Mouse (Mus musculus): ENCODE data around the gene Ksr1. TPM values are rescaled to one million over a fixed set of nuclear protein-coding genes. Genes with fewer than 3 reads are reported as not detected.

Ksr1 gene
- polyA plus RNA-seq, 1 experiment, result 4.8 TPM

DNA sequence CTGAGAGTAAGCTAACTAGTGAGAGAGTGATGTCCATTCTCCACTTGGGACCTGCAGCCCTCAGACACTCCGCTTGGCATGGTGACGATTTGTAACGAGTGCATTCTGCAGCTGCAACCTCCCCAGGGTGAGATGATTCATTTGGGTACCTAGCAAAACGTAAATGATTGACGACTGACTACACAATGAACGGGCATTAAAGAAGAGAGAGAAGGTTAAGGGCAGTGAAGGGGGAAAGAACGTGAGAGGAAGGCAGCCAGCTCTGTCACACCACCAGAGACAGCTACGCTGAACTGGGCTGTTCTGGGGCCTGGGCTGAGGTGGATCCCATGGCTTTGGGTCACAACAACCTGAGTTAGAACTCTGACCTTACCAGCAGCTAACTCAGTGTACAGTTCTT, 81.9 kb downstream of the Ksr1 start:
- Histone ChIP-seq H3K79me2 (ENCODE audit: control insufficient read depth, insufficient read depth) (no peaks in the 10 kb centered on the region), H3K79me3 (ENCODE audit: low read depth) (no peaks in the 10 kb centered on the region), H3K36me3 (ENCODE audit: control insufficient read depth, insufficient read depth) (peaks cover 3% of the 10 kb centered on the region), H3K27me3 (ENCODE audit: control insufficient read depth, insufficient read depth, insufficient read length) (no peaks in the 10 kb centered on the region), H3ac (ENCODE audit: control insufficient read depth, insufficient read length, low read depth) (no peak overlapping the region), H3K4me3 (ENCODE audit: insufficient read depth, poor library complexity, severe bottlenecking) (no peak overlapping the region)
- TF ChIP-seq CTCF (IDR thresholded peaks at IDR 0.05; ENCODE audit: control insufficient read depth, insufficient read depth, insufficient read length), result no peak
- TF ChIP-seq MYOD1 (IDR thresholded peaks at IDR 0.05; ENCODE audit: control insufficient read depth, insufficient read length, low read depth), result no peak
- no peak for TF ChIP-seq CEBPB (IDR thresholded peaks at IDR 0.05; ENCODE audit: low read depth)
- no peak for TF ChIP-seq MAX (IDR thresholded peaks at IDR 0.05)
- TF ChIP-seq MYOG (IDR thresholded peaks at IDR 0.05; ENCODE audit: control insufficient read depth, extremely low read depth, insufficient read length), result no peak
- TF ChIP-seq USF1 (IDR thresholded peaks at IDR 0.05; ENCODE audit: low read depth), result no peak

DNA sequence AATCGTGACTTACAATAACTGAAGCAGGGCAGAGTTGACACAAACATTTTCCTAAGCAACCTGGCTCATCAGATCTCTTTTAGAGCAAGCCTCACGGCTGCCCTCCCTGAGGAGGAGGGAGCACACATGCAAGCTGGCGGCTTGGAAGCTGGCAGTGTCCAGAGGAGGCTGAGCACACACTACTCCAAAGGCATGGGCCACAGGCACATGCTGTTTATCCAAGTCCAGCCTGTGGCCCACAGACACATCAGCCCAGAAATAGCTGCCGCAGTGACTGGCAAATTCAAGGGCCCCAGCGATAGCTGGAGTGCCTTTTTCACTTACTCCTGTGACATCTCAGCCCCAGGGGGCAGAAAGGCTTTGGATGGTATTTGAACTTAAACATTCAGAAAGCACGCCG, 82.6 kb downstream of the Ksr1 start:
- no peak overlapping the region for H3ac ChIP-seq (ENCODE audit: control insufficient read depth, insufficient read length, low read depth)
- H3K4me3 ChIP-seq (ENCODE audit: insufficient read depth, poor library complexity, severe bottlenecking), result no peak overlapping the region
- H3K79me3 ChIP-seq (ENCODE audit: low read depth), result no peaks in the 10 kb centered on the region
- no peaks in the 10 kb centered on the region for H3K79me2 ChIP-seq (ENCODE audit: control insufficient read depth, insufficient read depth)
- no peaks in the 10 kb centered on the region for H3K27me3 ChIP-seq (ENCODE audit: control insufficient read depth, insufficient read depth, insufficient read length)
- peaks cover 3% of the 10 kb centered on the region for H3K36me3 ChIP-seq (ENCODE audit: control insufficient read depth, insufficient read depth)
- TF ChIP-seq CEBPB (IDR thresholded peaks at IDR 0.05; ENCODE audit: low read depth) (no peak), CTCF (IDR thresholded peaks at IDR 0.05; ENCODE audit: control insufficient read depth, insufficient read depth, insufficient read length) (no peak), MYOG (IDR thresholded peaks at IDR 0.05; ENCODE audit: control insufficient read depth, extremely low read depth, insufficient read length) (no peak), MYOD1 (IDR thresholded peaks at IDR 0.05; ENCODE audit: control insufficient read depth, insufficient read length, low read depth) (no peak), USF1 (IDR thresholded peaks at IDR 0.05; ENCODE audit: low read depth) (no peak), MAX (IDR thresholded peaks at IDR 0.05) (no peak), FOSL1 (IDR thresholded peaks at IDR 0.05; ENCODE audit: insufficient read depth, low read length, poor library complexity, severe bottlenecking) (no peak)

DNA sequence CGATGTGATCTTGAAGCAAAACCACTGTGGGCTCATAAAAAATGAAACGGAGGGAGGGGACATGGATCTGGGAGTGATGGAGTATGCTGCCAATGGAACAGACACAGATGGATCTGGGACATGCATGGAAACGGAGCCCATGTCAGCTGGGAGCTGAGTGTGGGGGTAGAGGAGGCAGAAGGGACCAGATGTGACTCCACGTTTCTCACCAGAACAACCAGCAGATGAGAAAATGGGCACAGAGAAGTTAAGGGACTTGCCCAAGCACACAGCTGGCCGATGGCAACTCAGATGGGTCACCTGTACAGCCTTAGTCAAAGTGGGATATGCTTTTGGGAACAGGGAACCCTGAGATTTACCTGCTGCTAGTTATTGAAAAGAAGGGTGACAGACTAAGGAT, 83.3 kb downstream of the Ksr1 start:
- TF ChIP-seq FOSL1 (IDR thresholded peaks at IDR 0.05; ENCODE audit: insufficient read depth, low read length, poor library complexity, severe bottlenecking), result no peak
- no peak for TF ChIP-seq MYOG (IDR thresholded peaks at IDR 0.05; ENCODE audit: control insufficient read depth, extremely low read depth, insufficient read length)
- no peak for TF ChIP-seq CTCF (IDR thresholded peaks at IDR 0.05; ENCODE audit: control insufficient read depth, insufficient read depth, insufficient read length)
- TF ChIP-seq CEBPB (IDR thresholded peaks at IDR 0.05; ENCODE audit: low read depth), result no peak
- no peak for TF ChIP-seq MAX (IDR thresholded peaks at IDR 0.05)
- no peak for TF ChIP-seq MYOD1 (IDR thresholded peaks at IDR 0.05; ENCODE audit: control insufficient read depth, insufficient read length, low read depth)
- Histone ChIP-seq H3K27me3 (ENCODE audit: control insufficient read depth, insufficient read depth, insufficient read length) (no peaks in the 10 kb centered on the region), H3K79me2 (ENCODE audit: control insufficient read depth, insufficient read depth) (no peaks in the 10 kb centered on the region)

DNA sequence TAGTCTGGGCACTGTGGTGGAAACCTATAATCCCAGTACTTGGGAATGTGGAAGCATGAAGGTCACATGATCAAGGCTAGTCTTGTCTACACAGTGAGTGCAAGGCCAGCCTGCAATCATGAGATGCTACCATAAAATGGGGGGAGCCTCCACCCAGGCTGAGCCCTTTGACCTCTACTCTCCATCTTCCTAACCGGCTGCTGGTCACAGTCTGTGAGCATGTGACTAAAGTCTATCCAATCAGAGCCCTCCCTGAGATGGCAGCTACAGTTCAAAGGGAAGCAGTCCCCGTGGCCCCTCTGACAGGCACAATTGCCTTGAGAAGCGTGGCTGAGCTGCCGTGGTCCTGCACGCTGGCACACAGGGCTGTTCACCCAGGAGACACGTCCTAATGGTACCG, 84.4 kb downstream of the Ksr1 start:
- Histone ChIP-seq H3ac (ENCODE audit: control insufficient read depth, insufficient read length, low read depth) (no peak overlapping the region), H3K27me3 (ENCODE audit: control insufficient read depth, insufficient read depth, insufficient read length) (no peaks in the 10 kb centered on the region), H3K79me2 (ENCODE audit: control insufficient read depth, insufficient read depth) (no peaks in the 10 kb centered on the region), H3K4me3 (ENCODE audit: insufficient read depth, poor library complexity, severe bottlenecking) (no peak overlapping the region), H3K36me3 (ENCODE audit: control insufficient read depth, insufficient read depth) (peaks cover 3% of the 10 kb centered on the region), H3K79me3 (ENCODE audit: low read depth) (no peaks in the 10 kb centered on the region)
- no peak for TF ChIP-seq CEBPB (IDR thresholded peaks at IDR 0.05; ENCODE audit: low read depth)
- no peak for TF ChIP-seq USF1 (IDR thresholded peaks at IDR 0.05; ENCODE audit: low read depth)
- TF ChIP-seq CTCF (IDR thresholded peaks at IDR 0.05; ENCODE audit: control insufficient read depth, insufficient read depth, insufficient read length), result no peak
- TF ChIP-seq MYOD1 (IDR thresholded peaks at IDR 0.05; ENCODE audit: control insufficient read depth, insufficient read length, low read depth), result no peak

More for the DNA sequence above, 83.3 kb downstream of the Ksr1 start:
- Histone ChIP-seq H3K79me3 (ENCODE audit: low read depth) (no peaks in the 10 kb centered on the region), H3K36me3 (ENCODE audit: control insufficient read depth, insufficient read depth) (peaks cover 3% of the 10 kb centered on the region), H3ac (ENCODE audit: control insufficient read depth, insufficient read length, low read depth) (no peak overlapping the region), H3K4me3 (ENCODE audit: insufficient read depth, poor library complexity, severe bottlenecking) (no peak overlapping the region)

DNA sequence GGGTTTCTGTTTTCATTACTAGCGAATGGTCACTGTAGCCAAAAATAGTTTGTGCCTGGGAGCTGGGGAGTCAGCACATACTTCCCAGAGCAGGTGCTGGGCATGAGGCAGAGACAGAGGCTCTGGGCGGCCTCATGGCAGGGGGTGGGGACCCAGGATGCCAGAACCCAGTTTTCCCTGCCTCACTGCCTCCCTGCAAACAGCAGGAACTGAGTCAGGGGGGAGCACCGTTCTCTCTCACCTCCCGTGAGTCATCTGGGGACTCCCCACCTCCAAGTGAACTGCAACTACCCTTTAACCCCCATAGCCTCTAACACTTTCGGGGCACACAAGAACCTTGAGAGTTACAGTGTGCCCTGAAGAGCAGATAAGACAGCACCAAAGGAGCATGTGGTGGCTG, 86.4 kb downstream of the Ksr1 start:
- H3K79me3 ChIP-seq (ENCODE audit: low read depth), result no peaks in the 10 kb centered on the region
- TF ChIP-seq MAX (IDR thresholded peaks at IDR 0.05) (no peak), MYOG (IDR thresholded peaks at IDR 0.05; ENCODE audit: control insufficient read depth, extremely low read depth, insufficient read length) (no peak), USF1 (IDR thresholded peaks at IDR 0.05; ENCODE audit: low read depth) (no peak), CEBPB (IDR thresholded peaks at IDR 0.05; ENCODE audit: low read depth) (no peak), MYOD1 (IDR thresholded peaks at IDR 0.05; ENCODE audit: control insufficient read depth, insufficient read length, low read depth) (no peak), CTCF (IDR thresholded peaks at IDR 0.05; ENCODE audit: control insufficient read depth, insufficient read depth, insufficient read length) (no peak), FOSL1 (IDR thresholded peaks at IDR 0.05; ENCODE audit: insufficient read depth, low read length, poor library complexity, severe bottlenecking) (no peak)
- H3K79me2 ChIP-seq (ENCODE audit: control insufficient read depth, insufficient read depth), result no peaks in the 10 kb centered on the region
- H3K36me3 ChIP-seq (ENCODE audit: control insufficient read depth, insufficient read depth), result no peaks in the 10 kb centered on the region
- H3ac ChIP-seq (ENCODE audit: control insufficient read depth, insufficient read length, low read depth), result no peak overlapping the region
- no peak overlapping the region for H3K4me3 ChIP-seq (ENCODE audit: insufficient read depth, poor library complexity, severe bottlenecking)
- no peaks in the 10 kb centered on the region for H3K27me3 ChIP-seq (ENCODE audit: control insufficient read depth, insufficient read depth, insufficient read length)

DNA sequence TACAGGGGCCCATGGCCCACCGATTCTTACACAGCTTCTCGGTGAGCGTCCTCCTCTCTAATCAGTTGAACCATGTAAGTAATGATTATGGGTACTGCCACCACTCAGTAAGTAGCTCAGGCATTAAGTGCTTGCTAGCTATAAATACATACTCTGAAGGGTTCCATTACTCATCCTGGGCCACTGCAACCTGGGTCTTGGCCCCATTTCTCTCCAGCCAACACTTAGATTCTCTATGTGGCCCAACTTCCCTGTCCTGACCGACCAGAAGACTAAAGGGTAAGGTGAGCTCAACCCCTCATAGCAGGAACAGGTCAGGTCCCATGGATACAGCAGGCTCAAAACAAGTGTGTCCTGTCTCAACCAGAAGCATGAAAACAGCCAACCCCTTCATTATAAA, 87.1 kb downstream of the Ksr1 start:
- H3K79me2 ChIP-seq (ENCODE audit: control insufficient read depth, insufficient read depth), result no peaks in the 10 kb centered on the region
- no peak overlapping the region for H3ac ChIP-seq (ENCODE audit: control insufficient read depth, insufficient read length, low read depth)
- TF ChIP-seq CTCF (IDR thresholded peaks at IDR 0.05; ENCODE audit: control insufficient read depth, insufficient read depth, insufficient read length) (no peak), MYOG (IDR thresholded peaks at IDR 0.05; ENCODE audit: control insufficient read depth, extremely low read depth, insufficient read length) (no peak), MAX (IDR thresholded peaks at IDR 0.05) (no peak), CEBPB (IDR thresholded peaks at IDR 0.05; ENCODE audit: low read depth) (no peak), USF1 (IDR thresholded peaks at IDR 0.05; ENCODE audit: low read depth) (no peak), FOSL1 (IDR thresholded peaks at IDR 0.05; ENCODE audit: insufficient read depth, low read length, poor library complexity, severe bottlenecking) (no peak), MYOD1 (IDR thresholded peaks at IDR 0.05; ENCODE audit: control insufficient read depth, insufficient read length, low read depth) (no peak)
- no peaks in the 10 kb centered on the region for H3K27me3 ChIP-seq (ENCODE audit: control insufficient read depth, insufficient read depth, insufficient read length)
- no peaks in the 10 kb centered on the region for H3K79me3 ChIP-seq (ENCODE audit: low read depth)
- H3K4me3 ChIP-seq (ENCODE audit: insufficient read depth, poor library complexity, severe bottlenecking), result no peak overlapping the region
- H3K36me3 ChIP-seq (ENCODE audit: control insufficient read depth, insufficient read depth), result no peaks in the 10 kb centered on the region
